Mouse (Mus musculus): Measurements from ENCODE around the gene Lin54. TPM values are rescaled to one million over a fixed set of nuclear protein-coding genes. Genes with fewer than 3 reads are reported as not detected.
A peak's percentile ranks its signal among the peaks of the same experiment; 100 is the strongest.

Lin54 gene
- polyA plus RNA-seq, 1 experiment from 2014 or later: 19.0 TPM

DNA sequence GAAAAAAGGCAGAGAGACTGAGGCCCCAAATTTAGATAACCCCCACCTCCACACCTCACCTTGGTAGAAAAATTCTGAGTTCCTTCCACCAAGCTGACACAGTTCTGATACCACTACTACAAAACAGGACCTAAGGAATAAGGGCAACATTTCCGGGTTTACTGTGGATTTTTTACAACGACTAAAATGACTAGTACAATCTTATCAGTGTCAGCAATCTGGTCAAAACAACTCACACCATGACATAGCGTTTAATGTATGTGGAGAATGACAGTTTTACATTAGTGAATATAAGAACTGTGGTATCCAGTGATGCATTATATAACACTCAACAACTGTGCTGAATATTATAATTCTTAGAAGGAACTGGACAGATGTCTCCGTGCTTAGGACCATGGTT lies 828 bp upstream of the Lin54 start:
- H3K9me3 ChIP-seq (replicated peaks; ENCODE audit: control insufficient read depth, low read length): no peaks in the 10 kb centered on the region
- no peak overlapping the region for H3K4me2 ChIP-seq (ENCODE audit: low read depth, low read length)
- H3K27ac ChIP-seq (replicated peaks; ENCODE audit: low read depth, low read length): no peak overlapping the region
- H3K9ac ChIP-seq (replicated peaks; ENCODE audit: low read length): peak overlapping the region; percentile 18; the same call in 1 of the 2 replicates
- DNase-seq (ENCODE audit: low spot score) (no peak), ATAC-seq (replicated peaks; ENCODE audit: insufficient number of reproducible peaks, low FRiP score, low TSS enrichment, low read depth) (no peak; the same call in 1 of the 2 replicates)
- no peaks in the 10 kb centered on the region for H3K36me3 ChIP-seq (replicated peaks; ENCODE audit: control insufficient read depth, insufficient read depth, low read depth, low read length)
- no peaks in the 10 kb centered on the region for H3K4me1 ChIP-seq (ENCODE audit: control insufficient read depth, insufficient read depth, low read length)
- 85% methylated on average over 4 of the region's 4 CpGs for whole genome bisulfite sequencing
- H3K4me3 ChIP-seq (ENCODE audit: low read depth, low read length): no peak overlapping the region
- no peaks in the 10 kb centered on the region for H3K27me3 ChIP-seq (ENCODE audit: control insufficient read depth, insufficient read depth, low read length)

GRCm38 (mm10) chr5:100499831-100500304 lies 571 bp downstream of the Lin54 start:
- Histone ChIP-seq H3K9ac (replicated peaks; ENCODE audit: low read length) (peak overlapping the region; percentile 59), H3K27ac (replicated peaks; ENCODE audit: low read depth, low read length) (0 out of 2 replicates have a peak overlapping the region, but pooled peaks have one; percentile 52), H3K36me3 (replicated peaks; ENCODE audit: control insufficient read depth, insufficient read depth, low read depth, low read length) (no peaks in the 10 kb centered on the region), H3K4me3 (ENCODE audit: low read depth, low read length) (peak overlapping the region; percentile 59), H3K4me2 (ENCODE audit: low read depth, low read length) (peak overlapping the region; percentile 90), H3K4me1 (ENCODE audit: control insufficient read depth, insufficient read depth, low read length) (no peaks in the 10 kb centered on the region), H3K9me3 (replicated peaks; ENCODE audit: control insufficient read depth, low read length) (no peaks in the 10 kb centered on the region), H3K27me3 (ENCODE audit: control insufficient read depth, insufficient read depth, low read length) (no peaks in the 10 kb centered on the region)
- ATAC-seq (replicated peaks; ENCODE audit: insufficient number of reproducible peaks, low FRiP score, low TSS enrichment, low read depth): no peak
- DNase-seq (ENCODE audit: low spot score): peak; percentile 58
- under 1% methylated on average over 39 of the region's 41 CpGs for WGBS

DNA sequence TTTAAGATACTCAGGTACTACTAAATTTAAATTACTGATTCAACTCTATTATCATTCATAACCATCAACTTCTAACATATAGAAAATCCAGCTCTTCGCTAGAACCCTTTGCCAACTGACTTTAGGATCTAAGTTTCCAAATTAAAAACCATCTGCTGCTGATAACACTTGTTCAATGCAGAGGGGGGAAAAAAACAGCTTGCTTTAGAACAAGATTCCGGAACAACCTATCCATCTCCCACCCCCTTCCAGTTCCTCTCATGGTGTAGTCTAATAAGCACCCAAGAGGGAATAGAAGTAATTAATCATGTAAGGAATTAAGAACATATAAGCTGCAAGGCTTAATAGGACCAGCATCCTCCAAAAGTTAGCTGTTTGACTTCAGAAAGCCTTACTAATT lies 1.2 kb downstream of the Lin54 start:
- H3K27ac ChIP-seq (replicated peaks; ENCODE audit: low read depth, low read length): no peak overlapping the region
- H3K27me3 ChIP-seq (ENCODE audit: control insufficient read depth, insufficient read depth, low read length): no peaks in the 10 kb centered on the region
- WGBS: 20% methylated on average over 2 of the region's 2 CpGs
- no peak for DNase-seq (ENCODE audit: low spot score)
- no peaks in the 10 kb centered on the region for H3K36me3 ChIP-seq (replicated peaks; ENCODE audit: control insufficient read depth, insufficient read depth, low read depth, low read length)
- no peaks in the 10 kb centered on the region for H3K9me3 ChIP-seq (replicated peaks; ENCODE audit: control insufficient read depth, low read length)
- H3K4me2 ChIP-seq (ENCODE audit: low read depth, low read length): peak overlapping the region; percentile 90
- H3K9ac ChIP-seq (replicated peaks; ENCODE audit: low read length): no peak overlapping the region
- no peak for ATAC-seq (replicated peaks; ENCODE audit: insufficient number of reproducible peaks, low FRiP score, low TSS enrichment, low read depth)
- peak overlapping the region; percentile 59 for H3K4me3 ChIP-seq (ENCODE audit: low read depth, low read length)
- H3K4me1 ChIP-seq (ENCODE audit: control insufficient read depth, insufficient read depth, low read length): no peaks in the 10 kb centered on the region

- Histone ChIP-seq H3K9me3 (replicated peaks; ENCODE audit: control insufficient read depth, low read length) (no peaks in the 10 kb centered on the region), H3K4me2 (ENCODE audit: low read depth, low read length) (peak overlapping the region; percentile 90), H3K27ac (replicated peaks; ENCODE audit: low read depth, low read length) (peak overlapping the region; percentile 59), H3K36me3 (replicated peaks; ENCODE audit: control insufficient read depth, insufficient read depth, low read depth, low read length) (no peaks in the 10 kb centered on the region), H3K4me1 (ENCODE audit: control insufficient read depth, insufficient read depth, low read length) (no peaks in the 10 kb centered on the region), H3K4me3 (ENCODE audit: low read depth, low read length) (peak overlapping the region; percentile 59), H3K9ac (replicated peaks; ENCODE audit: low read length) (peak overlapping the region; percentile 65), H3K27me3 (ENCODE audit: control insufficient read depth, insufficient read depth, low read length) (no peaks in the 10 kb centered on the region)
- under 1% methylated on average over 46 of the region's 46 CpGs for WGBS
- peak; percentile 54 for ATAC-seq (replicated peaks; ENCODE audit: insufficient number of reproducible peaks, low FRiP score, low TSS enrichment, low read depth)
- DNase-seq (ENCODE audit: low spot score): peak; percentile 74
These were observed 1.8 kb downstream of the Lin54 start for GRCm38 (mm10) chr5:100498436-100499180.

DNA sequence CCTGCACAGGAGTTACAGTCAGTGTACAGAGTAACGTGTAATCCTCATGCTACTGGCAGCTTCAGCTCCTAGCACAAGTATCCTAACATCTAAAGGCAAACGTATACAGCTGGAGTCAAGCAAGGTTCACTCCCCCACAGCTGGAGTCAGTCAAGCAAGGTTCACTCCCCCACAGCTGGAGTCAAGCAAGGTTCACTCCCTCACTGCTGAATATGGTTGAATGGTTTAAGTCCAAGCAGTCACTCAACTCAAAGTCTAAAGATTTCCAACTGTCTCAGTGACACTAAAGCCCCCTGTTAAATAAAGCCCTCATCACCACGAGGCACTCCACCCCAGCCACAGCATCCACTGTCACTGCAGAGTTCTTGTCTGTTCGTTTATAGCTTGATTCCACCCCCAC lies 8.7 kb downstream of the Lin54 start:
- H3K27me3 ChIP-seq (ENCODE audit: control insufficient read depth, insufficient read depth, low read length): no peaks in the 10 kb centered on the region
- 62% methylated on average over 4 of the region's 4 CpGs for WGBS
- no peak overlapping the region for H3K4me2 ChIP-seq (ENCODE audit: low read depth, low read length)
- H3K9me3 ChIP-seq (replicated peaks; ENCODE audit: control insufficient read depth, low read length): no peaks in the 10 kb centered on the region
- no peak overlapping the region for H3K27ac ChIP-seq (replicated peaks; ENCODE audit: low read depth, low read length)
- no peak overlapping the region for H3K9ac ChIP-seq (replicated peaks; ENCODE audit: low read length)
- H3K4me1 ChIP-seq (ENCODE audit: control insufficient read depth, insufficient read depth, low read length): no peaks in the 10 kb centered on the region
- H3K36me3 ChIP-seq (replicated peaks; ENCODE audit: control insufficient read depth, insufficient read depth, low read depth, low read length): no peaks in the 10 kb centered on the region
- no peak for ATAC-seq (replicated peaks; ENCODE audit: insufficient number of reproducible peaks, low FRiP score, low TSS enrichment, low read depth)
- no peak overlapping the region for H3K4me3 ChIP-seq (ENCODE audit: low read depth, low read length)
- no peak for DNase-seq (ENCODE audit: low spot score)

DNA sequence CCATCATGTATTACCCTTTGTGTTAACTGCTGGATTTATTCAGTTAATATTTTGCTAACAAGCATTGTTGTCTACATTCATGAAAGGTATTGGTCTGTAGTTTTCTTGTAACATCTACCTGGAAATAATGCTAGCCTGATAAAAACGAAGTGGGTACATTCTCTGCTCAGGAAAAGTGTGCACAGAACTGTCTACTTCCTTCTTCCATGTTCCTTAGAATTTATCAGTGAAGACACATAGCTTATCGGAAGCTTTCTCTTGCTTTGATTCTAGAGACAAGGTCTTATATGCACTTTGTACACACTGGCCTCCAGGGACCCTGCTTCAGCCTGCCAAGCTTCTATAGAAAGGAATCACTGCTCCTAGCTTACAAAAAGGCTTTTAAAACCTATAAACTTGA lies 11.1 kb downstream of the Lin54 start:
- DNase-seq (ENCODE audit: low spot score): no peak
- Histone ChIP-seq H3K4me2 (ENCODE audit: low read depth, low read length) (no peak overlapping the region), H3K9me3 (replicated peaks; ENCODE audit: control insufficient read depth, low read length) (no peaks in the 10 kb centered on the region), H3K9ac (replicated peaks; ENCODE audit: low read length) (no peak overlapping the region), H3K27me3 (ENCODE audit: control insufficient read depth, insufficient read depth, low read length) (no peaks in the 10 kb centered on the region), H3K27ac (replicated peaks; ENCODE audit: low read depth, low read length) (no peak overlapping the region), H3K36me3 (replicated peaks; ENCODE audit: control insufficient read depth, insufficient read depth, low read depth, low read length) (no peaks in the 10 kb centered on the region), H3K4me1 (ENCODE audit: control insufficient read depth, insufficient read depth, low read length) (no peaks in the 10 kb centered on the region), H3K4me3 (ENCODE audit: low read depth, low read length) (no peak overlapping the region)
- ATAC-seq (replicated peaks; ENCODE audit: insufficient number of reproducible peaks, low FRiP score, low TSS enrichment, low read depth): no peak
- 80% methylated on average over 2 of the region's 2 CpGs for WGBS

GRCm38 (mm10) chr5:100488231-100488630 lies 12.2 kb downstream of the Lin54 start:
- no peaks in the 10 kb centered on the region for H3K9me3 ChIP-seq (replicated peaks; ENCODE audit: control insufficient read depth, low read length)
- H3K4me1 ChIP-seq (ENCODE audit: control insufficient read depth, insufficient read depth, low read length): no peaks in the 10 kb centered on the region
- 91% methylated on average over 3 of the region's 3 CpGs for WGBS
- DNase-seq (ENCODE audit: low spot score) (no peak), ATAC-seq (replicated peaks; ENCODE audit: insufficient number of reproducible peaks, low FRiP score, low TSS enrichment, low read depth) (no peak)
- H3K36me3 ChIP-seq (replicated peaks; ENCODE audit: control insufficient read depth, insufficient read depth, low read depth, low read length): no peaks in the 10 kb centered on the region
- H3K27me3 ChIP-seq (ENCODE audit: control insufficient read depth, insufficient read depth, low read length): no peaks in the 10 kb centered on the region
- H3K27ac ChIP-seq (replicated peaks; ENCODE audit: low read depth, low read length): no peak overlapping the region
- H3K4me3 ChIP-seq (ENCODE audit: low read depth, low read length): no peak overlapping the region
- H3K9ac ChIP-seq (replicated peaks; ENCODE audit: low read length): no peak overlapping the region
- H3K4me2 ChIP-seq (ENCODE audit: low read depth, low read length): no peak overlapping the region

- H3K27ac ChIP-seq (replicated peaks; ENCODE audit: low read depth, low read length): no peak overlapping the region
- H3K4me3 ChIP-seq (ENCODE audit: low read depth, low read length): no peak overlapping the region
- no peaks in the 10 kb centered on the region for H3K27me3 ChIP-seq (ENCODE audit: control insufficient read depth, insufficient read depth, low read length)
- WGBS: 77% methylated on average over 2 of the region's 2 CpGs
- no peaks in the 10 kb centered on the region for H3K36me3 ChIP-seq (replicated peaks; ENCODE audit: control insufficient read depth, insufficient read depth, low read depth, low read length)
- DNase-seq (ENCODE audit: low spot score): no peak
- H3K4me2 ChIP-seq (ENCODE audit: low read depth, low read length): no peak overlapping the region
- no peaks in the 10 kb centered on the region for H3K4me1 ChIP-seq (ENCODE audit: control insufficient read depth, insufficient read depth, low read length)
- no peak overlapping the region for H3K9ac ChIP-seq (replicated peaks; ENCODE audit: low read length)
- H3K9me3 ChIP-seq (replicated peaks; ENCODE audit: control insufficient read depth, low read length): no peaks in the 10 kb centered on the region
- ATAC-seq (replicated peaks; ENCODE audit: insufficient number of reproducible peaks, low FRiP score, low TSS enrichment, low read depth): no peak
These were observed 13.3 kb downstream of the Lin54 start for GRCm38 (mm10) chr5:100487120-100487519.

Measured in embryonic facial prominence, embryonic 11.5 days (tissue).